Mouse (Mus musculus) embryonic facial prominence, embryonic 14.5 days (tissue): Measurements from ENCODE around the gene Sdk1. TPM values are rescaled to one million over a fixed set of nuclear protein-coding genes. Genes with fewer than 3 reads are reported as not detected.
A peak's percentile ranks its signal among the peaks of the same experiment; 100 is the strongest.

Experiments
- ATAC-seq: fragments of 200-750 bp; cut with Nextera tagmentation; 2 replicates; pipeline ENCODE4 v1.8.0; 2017; ENCODE audit warnings: low read depth, moderate number of reproducible peaks, moderate TSS enrichment
- DNase-seq: peaks from one replicate; pipeline ENCODE4 v3.0.0-alpha.2; 2015; ENCODE audit warnings: low spot score
- H3K27ac ChIP-seq: fragments of 300-500 bp; sonication (generic); replicated peaks from 2 replicates; pipeline ENCODE4 v1.5.1; 2014; ENCODE audit warnings: low read depth, mild to moderate bottlenecking, low read length, moderate library complexity
- H3K27me3 ChIP-seq: fragments of 300-500 bp; sonication (generic); replicated peaks from 2 replicates; pipeline ENCODE4 v1.6.1; 2014; ENCODE audit warnings: low read length; ENCODE audit not compliant: control insufficient read depth, insufficient read depth
- H3K36me3 ChIP-seq: fragments of 300-500 bp; sonication (generic); 2 replicates; pipeline ENCODE4 v1.6.1; 2014; ENCODE audit warnings: low read length, mixed read lengths; ENCODE audit not compliant: control insufficient read depth, insufficient read depth
- H3K4me1 ChIP-seq: fragments of 300-500 bp; sonication (generic); 2 replicates; pipeline ENCODE4 v1.6.1; 2014; ENCODE audit warnings: antibody characterized with exemption, low read length; ENCODE audit not compliant: control insufficient read depth, insufficient read depth
- H3K4me2 ChIP-seq: fragments of 300-500 bp; sonication (generic); 2 replicates; pipeline ENCODE4 v1.6.1; 2014; ENCODE audit warnings: low read depth, mild to moderate bottlenecking, low read length, moderate library complexity, mixed read lengths
- H3K4me3 ChIP-seq: fragments of 300-500 bp; sonication (generic); 2 replicates; pipeline ENCODE4 v1.5.1; 2014; ENCODE audit warnings: low read depth, mild to moderate bottlenecking, low read length
- H3K9ac ChIP-seq: fragments of 300-500 bp; sonication (generic); 2 replicates; pipeline ENCODE4 v1.6.1; 2014; ENCODE audit warnings: low read depth, mild to moderate bottlenecking, low read length, moderate library complexity, mixed read lengths
- H3K9me3 ChIP-seq: fragments of 300-500 bp; sonication (generic); 2 replicates; pipeline ENCODE4 v1.6.1; 2016; ENCODE audit warnings: low read length; ENCODE audit not compliant: control insufficient read depth
- WGBS: fragments of 180-500 bp; shearing (Covaris S2); extraction: QIAGEN DNeasy Blood & Tissue Kit; methylation state at CpG from one replicate; pipeline ENCODE4 v1.1.7; 2014; 5-methylcytosine and 5-hydroxymethylcytosine counted together
- polyA plus RNA-seq: library from polyadenylated mRNA; unstranded; fragments of >200 nt; fragmentation: Nextera tagmentation; extraction: Ambion mirVana; gene quantifications from 2 replicates; pipeline ENCODE4 v1.2.1, GENCODE M21; 2014

Sdk1 gene
- polyA plus RNA-seq, 1 experiment from 2014 or later: 2.7 TPM

DNA sequence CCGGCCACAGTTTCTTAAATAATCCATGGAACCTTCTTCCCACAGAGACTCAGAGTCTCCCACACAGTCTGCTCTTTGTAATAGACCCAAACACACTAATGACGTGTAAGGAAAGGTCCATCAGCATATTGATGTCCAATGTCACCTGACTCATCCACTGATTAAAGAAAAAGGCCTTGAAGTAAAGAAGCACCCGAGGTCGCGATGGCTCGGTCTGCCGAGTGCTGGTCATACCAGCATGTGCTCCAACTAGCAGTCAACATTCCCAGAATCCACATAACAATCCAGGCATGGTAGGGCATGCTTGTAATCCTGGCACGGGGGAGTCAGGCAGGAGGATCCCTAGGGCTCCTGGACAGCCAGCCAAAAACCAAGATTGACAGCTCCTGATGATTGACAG is 436.6 kb downstream of the Sdk1 start:
- Histone ChIP-seq H3K36me3 (no peaks in the 10 kb centered on the region), H3K27me3 (no peaks in the 10 kb centered on the region), H3K9me3 (no peaks in the 10 kb centered on the region), H3K4me1 (no peaks in the 10 kb centered on the region), H3K9ac (no peak overlapping the region), H3K27ac (no peak overlapping the region), H3K4me2 (no peak overlapping the region), H3K4me3 (no peak overlapping the region)
- 86% methylated on average over 8 of the region's 8 CpGs for WGBS
- no peak for DNase-seq
- no peak for ATAC-seq

DNA sequence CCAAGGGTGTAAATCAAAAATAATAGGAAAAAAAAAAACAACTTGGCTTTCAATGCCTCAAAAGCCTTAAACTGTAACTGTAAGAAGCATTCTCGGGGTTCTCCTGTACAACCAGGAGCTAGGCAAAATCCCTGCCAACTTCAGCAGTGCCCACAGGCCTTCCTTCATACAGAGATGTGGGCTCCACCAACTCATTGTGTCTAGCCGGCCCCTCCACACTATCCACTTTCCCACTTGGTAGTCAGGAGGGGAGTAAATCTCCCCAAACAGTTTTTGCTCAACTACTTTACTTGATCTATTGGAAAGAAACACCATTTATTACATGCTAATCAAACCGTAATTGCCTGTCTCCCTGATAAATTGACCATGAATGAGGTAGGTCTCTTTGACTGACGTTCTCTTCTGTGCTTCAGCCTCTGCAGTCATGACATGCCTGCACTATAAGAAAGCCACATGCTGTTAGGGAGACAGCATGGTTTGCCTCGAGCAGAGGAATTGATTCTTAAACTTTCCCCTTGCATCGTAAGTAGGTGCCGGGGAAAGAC is 445.7 kb downstream of the Sdk1 start:
- ATAC-seq (no peak), DNase-seq (no peak)
- Histone ChIP-seq H3K4me2 (no peak overlapping the region), H3K4me3 (no peak overlapping the region), H3K27me3 (no peaks in the 10 kb centered on the region), H3K36me3 (no peaks in the 10 kb centered on the region), H3K9me3 (no peaks in the 10 kb centered on the region), H3K9ac (no peak overlapping the region), H3K27ac (no peak overlapping the region), H3K4me1 (peaks cover 4% of the 10 kb centered on the region; the same call in 1 of the 2 replicates)
- 54% methylated on average over 7 of the region's 7 CpGs for WGBS

DNA sequence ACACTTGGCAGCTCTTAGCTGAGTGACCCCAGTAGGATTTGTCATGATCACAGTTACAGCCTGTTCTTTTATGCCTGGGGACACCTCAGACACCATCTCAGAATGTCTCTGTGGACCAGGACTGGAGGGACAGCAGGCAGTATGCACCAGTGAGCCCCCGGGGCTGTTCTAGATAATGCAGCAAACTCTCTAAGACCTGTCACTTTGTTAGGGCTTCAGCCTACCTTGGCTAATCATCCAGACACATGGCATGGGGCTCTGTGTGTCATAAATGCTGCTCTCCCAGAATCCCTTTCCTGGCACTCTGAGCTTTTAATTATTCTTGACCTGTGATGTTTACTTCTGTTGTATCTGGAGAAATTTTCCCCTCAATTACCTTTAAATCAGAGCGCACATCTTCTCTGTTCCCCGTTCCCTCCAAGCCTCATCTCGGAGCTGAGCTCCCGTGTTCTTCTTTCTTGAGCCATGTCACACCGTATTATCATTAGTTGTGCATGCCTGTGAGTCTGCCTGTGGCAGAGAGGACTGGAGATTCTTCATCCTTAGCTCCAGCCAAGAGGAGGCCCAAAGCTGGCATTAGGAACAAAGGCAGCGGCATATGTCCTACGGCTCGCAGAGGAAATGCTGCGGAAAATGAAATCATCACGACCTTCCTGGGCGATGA is 448.3 kb downstream of the Sdk1 start:
- DNase-seq: peak; percentile 42
- H3K27ac ChIP-seq: no peak overlapping the region
- no peak; the same call in 1 of the 2 replicates for ATAC-seq

DNA sequence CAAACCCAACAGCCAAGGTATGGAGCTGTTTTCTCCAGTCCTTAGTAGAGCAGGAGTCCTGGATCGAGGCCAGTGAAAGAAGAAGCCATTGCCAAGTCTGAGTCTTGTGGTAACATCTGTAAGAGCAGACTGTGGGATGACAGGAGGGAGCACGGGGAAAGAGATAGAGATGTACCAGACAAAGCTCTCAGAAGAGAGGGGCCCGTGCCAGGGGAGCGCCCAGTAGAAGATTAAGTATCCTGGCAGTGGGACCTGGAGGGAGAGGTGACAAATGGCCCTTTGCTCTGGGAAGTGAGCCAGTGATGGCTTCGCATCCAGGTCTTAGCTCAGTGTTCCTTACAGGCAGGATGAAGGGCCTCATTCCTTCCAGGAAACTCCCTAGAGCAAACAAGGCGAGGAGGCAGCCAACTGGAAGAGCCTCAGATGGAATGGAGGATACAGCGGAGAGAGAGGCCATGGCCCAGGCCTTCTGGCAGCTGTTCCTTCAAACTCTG is 450.2 kb downstream of the Sdk1 start:
- H3K27me3 ChIP-seq: no peaks in the 10 kb centered on the region
- peaks cover 19% of the 10 kb centered on the region for H3K4me1 ChIP-seq
- no peak overlapping the region for H3K4me3 ChIP-seq
- no peak overlapping the region for H3K9ac ChIP-seq
- H3K9me3 ChIP-seq: no peaks in the 10 kb centered on the region
- H3K4me2 ChIP-seq: no peak overlapping the region
- WGBS: 50% methylated on average over 7 of the region's 7 CpGs
- H3K36me3 ChIP-seq: no peaks in the 10 kb centered on the region
- no peak overlapping the region for H3K27ac ChIP-seq
- ATAC-seq (peak; percentile 60), DNase-seq (peak; percentile 91)

More for the DNA sequence above, 448.3 kb downstream of the Sdk1 start:
- Histone ChIP-seq H3K4me3 (no peak overlapping the region), H3K36me3 (no peaks in the 10 kb centered on the region), H3K4me2 (no peak overlapping the region), H3K4me1 (peaks cover 18% of the 10 kb centered on the region), H3K9ac (no peak overlapping the region), H3K9me3 (no peaks in the 10 kb centered on the region), H3K27me3 (no peaks in the 10 kb centered on the region)
- WGBS: 75% methylated on average over 12 of the region's 12 CpGs

DNA sequence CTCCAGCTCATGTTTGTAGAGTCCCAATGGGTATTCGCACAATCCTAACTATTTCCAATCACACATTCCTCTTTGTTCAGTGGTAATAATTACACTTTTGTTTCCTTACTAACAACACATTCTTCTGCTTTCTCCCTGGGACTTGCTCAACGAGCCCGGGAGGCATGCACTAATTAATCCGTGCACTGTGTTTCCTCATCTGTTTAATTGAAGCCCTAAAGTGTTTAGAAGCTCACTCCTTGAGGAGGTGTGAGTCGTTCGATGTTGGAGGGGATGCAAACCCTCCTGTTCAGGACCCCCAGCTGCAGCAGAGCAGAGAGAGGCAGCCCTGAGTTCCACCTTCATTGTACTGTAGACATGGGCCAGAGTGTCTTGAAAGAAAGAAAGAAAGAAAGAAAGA is 452.4 kb downstream of the Sdk1 start:
- 25% methylated on average over 6 of the region's 6 CpGs for WGBS
- Histone ChIP-seq H3K36me3 (no peaks in the 10 kb centered on the region), H3K9ac (no peak overlapping the region), H3K4me1 (peaks cover 19% of the 10 kb centered on the region), H3K27me3 (no peaks in the 10 kb centered on the region), H3K9me3 (no peaks in the 10 kb centered on the region), H3K27ac (peak overlapping the region; percentile 44; the same call in 1 of the 2 replicates), H3K4me2 (0 out of 2 replicates have a peak overlapping the region, but pooled peaks have one; percentile 15), H3K4me3 (no peak overlapping the region)
- ATAC-seq: no peak
- DNase-seq: peak; percentile 23

DNA sequence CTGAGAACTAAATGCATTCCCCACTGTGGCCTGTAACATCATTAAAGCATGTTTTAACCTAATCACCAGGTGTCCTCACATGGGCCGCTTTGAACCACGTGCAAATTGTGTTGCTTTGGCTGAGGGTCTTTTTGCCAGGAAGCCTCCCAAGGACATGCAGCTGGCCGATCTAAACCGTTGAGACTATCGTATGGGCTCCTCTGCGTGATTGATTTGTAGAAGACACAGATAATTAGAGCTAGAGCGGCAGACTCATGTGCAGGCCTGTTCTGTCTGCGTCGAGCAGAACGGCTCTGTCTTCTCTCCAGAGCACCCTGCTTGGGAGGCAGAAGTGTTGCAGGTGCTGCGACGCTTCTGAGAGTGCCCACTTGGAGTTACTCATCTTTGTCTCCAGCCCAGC is 453.6 kb downstream of the Sdk1 start:
- peak; percentile 34 for DNase-seq
- Histone ChIP-seq H3K9me3 (no peaks in the 10 kb centered on the region), H3K4me1 (peaks cover 19% of the 10 kb centered on the region), H3K27ac (no peak overlapping the region), H3K4me3 (no peak overlapping the region), H3K9ac (no peak overlapping the region), H3K27me3 (no peaks in the 10 kb centered on the region), H3K4me2 (no peak overlapping the region), H3K36me3 (no peaks in the 10 kb centered on the region)
- no peak for ATAC-seq
- WGBS: 44% methylated on average over 12 of the region's 12 CpGs

DNA sequence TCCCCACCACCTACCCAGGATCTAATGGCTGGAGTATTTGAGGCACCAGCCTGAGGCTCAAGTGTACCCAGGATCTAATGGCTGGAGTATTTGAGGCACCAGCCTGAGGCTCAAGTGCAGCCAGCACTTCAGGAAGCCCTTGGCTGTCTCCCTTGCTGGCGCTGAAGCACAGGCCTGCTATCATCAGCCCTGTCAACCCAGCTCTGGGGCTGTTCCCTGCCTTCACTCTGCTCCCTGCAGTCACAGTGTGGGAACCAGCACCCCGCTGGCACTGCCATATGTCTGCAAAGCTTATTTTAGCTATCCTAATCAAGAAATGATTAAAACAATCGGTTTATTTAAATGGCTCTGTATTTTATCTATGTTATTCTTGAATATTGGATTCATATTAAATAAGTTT is 457.1 kb downstream of the Sdk1 start:
- H3K9ac ChIP-seq: no peak overlapping the region
- no peaks in the 10 kb centered on the region for H3K27me3 ChIP-seq
- H3K4me2 ChIP-seq: no peak overlapping the region
- no peaks in the 10 kb centered on the region for H3K9me3 ChIP-seq
- no peak for ATAC-seq
- no peak overlapping the region for H3K4me3 ChIP-seq
- peaks cover 8% of the 10 kb centered on the region; the same call in 1 of the 2 replicates for H3K4me1 ChIP-seq
- no peaks in the 10 kb centered on the region for H3K36me3 ChIP-seq
- H3K27ac ChIP-seq: no peak overlapping the region
- no peak for DNase-seq
- 69% methylated on average over 3 of the region's 3 CpGs for WGBS

DNA sequence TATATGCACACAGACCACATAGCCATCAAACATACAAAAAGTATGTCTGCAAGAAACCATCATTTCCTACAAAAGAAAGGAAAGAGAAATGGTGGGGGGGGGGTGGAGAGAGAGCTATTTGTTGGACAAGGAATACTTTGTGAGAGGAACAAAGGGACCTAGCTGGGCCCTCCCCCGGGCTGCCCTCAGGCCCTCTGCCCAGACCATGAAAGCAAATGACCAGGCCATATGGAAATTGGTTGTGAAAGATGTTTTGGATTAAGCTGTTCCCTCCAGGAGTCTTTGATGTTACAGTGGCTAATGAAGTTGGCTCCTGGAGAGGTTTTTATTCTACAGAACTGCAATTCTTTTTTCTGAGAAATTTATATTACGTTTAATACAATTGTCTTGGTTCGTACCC is 479.5 kb downstream of the Sdk1 start:
- WGBS: 38% methylated on average over 3 of the region's 3 CpGs
- H3K4me3 ChIP-seq: no peak overlapping the region
- H3K4me2 ChIP-seq: no peak overlapping the region
- H3K9ac ChIP-seq: no peak overlapping the region
- H3K4me1 ChIP-seq: no peaks in the 10 kb centered on the region
- DNase-seq (peak; percentile 19), ATAC-seq (no peak)
- no peak overlapping the region for H3K27ac ChIP-seq
- H3K36me3 ChIP-seq: no peaks in the 10 kb centered on the region
- no peaks in the 10 kb centered on the region for H3K27me3 ChIP-seq
- H3K9me3 ChIP-seq: no peaks in the 10 kb centered on the region

DNA sequence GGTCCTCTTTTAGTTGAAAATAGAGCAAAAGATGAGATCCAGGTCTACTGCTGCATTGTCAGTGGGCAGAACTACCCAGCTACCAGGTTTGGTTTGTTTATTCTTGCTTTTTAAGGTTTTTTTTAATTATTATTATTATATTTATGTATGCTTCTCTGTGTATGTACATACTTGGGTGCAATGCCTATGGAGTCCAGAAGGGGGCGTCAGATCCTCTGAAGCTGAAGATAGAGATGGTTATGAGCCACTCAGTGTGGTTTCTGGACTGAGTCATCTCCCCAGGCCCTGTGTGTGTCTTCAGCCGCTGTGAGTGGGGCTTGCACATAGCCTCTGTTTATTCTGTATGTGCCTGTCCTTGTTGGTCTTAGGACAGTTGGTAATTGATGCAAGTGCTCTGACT is 486.7 kb downstream of the Sdk1 start:
- Histone ChIP-seq H3K27me3 (no peaks in the 10 kb centered on the region), H3K36me3 (no peaks in the 10 kb centered on the region), H3K4me3 (no peak overlapping the region), H3K9me3 (no peaks in the 10 kb centered on the region), H3K9ac (no peak overlapping the region), H3K4me2 (no peak overlapping the region), H3K4me1 (no peaks in the 10 kb centered on the region), H3K27ac (no peak overlapping the region)
- DNase-seq (no peak), ATAC-seq (no peak)
- 62% methylated on average over 2 of the region's 2 CpGs for WGBS
